Mouse (Mus musculus) gastrocnemius, postnatal 14 days (tissue): ENCODE data around the gene Zcchc24. TPM values are rescaled to one million over a fixed set of nuclear protein-coding genes. Genes with fewer than 3 reads are reported as not detected.

ENCODE experiments used
- DNase-seq: peaks from one replicate; pipeline ENCODE4 v3.0.0; 2021; ENCODE audit warnings: mixed read lengths
- intact Hi-C: fragments of 180-260 bp; cut with DNase I; formaldehyde crosslinking; loops from one replicate; pipeline ENCODE4 v1.15.1; 2025; ENCODE audit warnings: low total_unique reads
- total RNA-seq, 2 experiments: library from RNA; stranded (reverse); gene quantifications; 2 replicates each; pipeline ENCODE4 v1.2.3; 2021

Zcchc24 gene
- total RNA-seq, 2 experiments from 2014 or later: 45.2 to 45.5 TPM

DNA sequence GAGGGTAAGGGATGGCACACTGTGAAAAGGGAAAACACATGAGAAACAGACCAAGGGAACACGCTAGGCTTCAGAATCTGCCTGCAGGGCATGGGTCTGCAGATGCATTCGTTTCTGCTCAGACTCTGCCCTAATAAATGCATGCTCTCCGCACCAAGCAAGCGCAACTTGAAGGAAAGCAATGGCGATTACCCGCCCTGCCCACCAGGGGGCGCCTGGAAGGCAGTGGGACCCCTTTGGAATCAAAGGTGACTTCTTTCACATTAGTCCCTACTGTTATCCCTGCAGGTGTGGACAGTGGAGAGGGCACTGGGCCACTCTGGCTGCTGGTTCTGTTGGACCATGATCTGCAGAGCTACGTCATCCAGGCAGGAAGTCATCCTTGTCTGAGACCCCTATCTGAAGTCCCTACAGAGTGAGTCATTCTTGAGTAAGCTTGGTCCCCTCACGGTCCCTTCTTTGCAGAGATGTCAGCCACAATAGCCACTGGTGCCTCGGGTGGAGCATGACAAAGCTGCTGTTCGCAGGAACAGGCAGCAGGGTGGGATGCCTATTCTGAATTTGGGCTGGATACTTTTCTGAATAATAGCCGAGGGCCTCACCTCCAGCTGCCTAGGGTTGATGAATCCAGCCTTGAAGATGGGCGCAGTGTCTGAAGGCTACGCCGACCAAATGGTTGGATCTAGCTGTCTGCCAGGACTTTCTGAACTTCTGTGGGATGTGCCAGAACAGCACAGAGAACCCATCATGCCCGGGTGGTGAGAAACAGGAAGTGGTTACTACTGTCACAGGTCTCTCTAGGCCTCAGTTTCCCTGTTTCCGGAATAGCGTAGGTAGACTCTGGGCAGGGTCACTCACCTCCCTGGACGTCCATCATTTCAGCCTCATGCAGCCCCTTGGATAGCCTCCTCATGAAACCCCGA is 42.4 kb downstream of the Zcchc24 start:
- intact Hi-C loops: no loop called here
- peak; percentile 67 for DNase-seq

DNA sequence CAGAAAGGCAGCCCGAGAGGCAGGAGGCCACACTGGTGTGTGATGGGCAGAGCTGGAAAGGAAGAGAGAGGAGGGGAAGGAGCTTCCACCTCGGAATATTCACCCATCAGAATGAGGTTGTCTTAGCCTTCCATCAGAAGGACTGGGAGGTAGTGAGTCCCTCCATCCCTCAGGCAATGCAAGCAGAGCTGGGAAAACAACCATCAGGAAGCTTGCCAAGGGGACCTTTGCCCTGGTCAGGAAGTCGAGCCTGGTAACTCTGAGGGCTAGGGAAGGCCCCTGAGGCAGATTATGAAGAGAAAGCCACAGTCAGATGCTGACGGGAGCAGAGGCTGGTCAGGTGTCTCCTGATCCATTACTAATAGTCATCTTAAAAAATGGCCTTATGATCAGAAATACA is 43.1 kb downstream of the Zcchc24 start:
- DNase-seq: peak; percentile 14
- intact Hi-C loops: no loop called here

- intact Hi-C loops: no loop called here
These were observed 43.8 kb downstream of the Zcchc24 start for GRCm38 (mm10) chr14:25725032-25725497.

GRCm38 (mm10) chr14:25720962-25721707 is 47.7 kb downstream of the Zcchc24 start:
- DNase-seq: no peak
- intact Hi-C loops: no loop called here

More at GRCm38 (mm10) chr14:25725032-25725497, 43.8 kb downstream of the Zcchc24 start:
- peak; percentile 38 for DNase-seq

GRCm38 (mm10) chr14:25719371-25719770 is 49.5 kb downstream of the Zcchc24 start:
- no peak for DNase-seq
- intact Hi-C loops: loop anchor here (5.0 kb wide), 1 partner anchor 83 kb away; no protein-coding TSS in a partner anchor

DNA sequence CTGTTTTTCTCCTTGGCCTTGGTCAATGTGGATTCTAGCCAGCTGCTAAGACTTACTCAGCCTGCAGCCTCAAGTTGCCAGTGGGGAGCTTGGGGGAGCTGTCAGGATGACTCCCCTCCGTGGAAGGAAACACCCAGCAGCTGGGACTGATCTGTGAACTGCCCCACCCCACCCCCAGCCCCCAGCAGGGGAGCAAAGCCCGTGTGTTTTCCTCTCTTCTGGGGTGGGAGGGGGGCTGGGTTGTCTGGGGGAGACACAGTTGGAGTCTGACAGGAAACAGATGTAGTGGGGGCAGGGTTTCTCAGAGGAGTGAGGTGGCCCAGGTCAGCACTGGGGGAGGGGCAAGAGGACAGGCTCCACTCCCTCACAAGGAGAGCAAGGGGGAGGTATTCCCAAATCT is 50.4 kb downstream of the Zcchc24 start:
- DNase-seq: peak; percentile 58
- intact Hi-C loops: loop anchor here (5.0 kb wide), 1 partner anchor 84 kb away; no protein-coding TSS in a partner anchor

DNA sequence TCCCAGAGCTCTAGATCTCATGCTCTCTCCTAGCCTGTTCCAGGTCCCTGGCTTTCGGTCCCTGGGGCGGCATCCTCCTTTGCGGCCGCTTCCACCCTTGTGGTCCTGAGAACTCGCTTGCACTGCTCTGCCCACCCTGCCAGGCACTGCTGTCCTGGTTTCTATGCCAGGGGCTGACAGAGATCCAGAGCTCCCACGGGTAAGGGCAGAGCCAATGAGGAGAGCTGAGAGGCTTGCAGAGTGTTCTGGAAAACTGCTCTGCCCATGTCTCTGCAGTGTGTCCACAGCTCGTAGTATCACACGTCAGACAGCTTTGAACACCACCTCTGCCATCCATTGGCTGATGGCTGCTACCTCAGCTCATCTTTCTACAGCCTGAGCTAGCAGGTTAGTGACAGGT is 51.1 kb downstream of the Zcchc24 start:
- no peak for DNase-seq

GRCm38 (mm10) chr14:25716528-25716927 is 52.3 kb downstream of the Zcchc24 start:
- no peak for DNase-seq
- intact Hi-C loops: loop anchor here (5.0 kb wide), 1 partner anchor 86 kb away; no protein-coding TSS in a partner anchor

More for the DNA sequence above, 51.1 kb downstream of the Zcchc24 start:
- intact Hi-C loops: loop anchor here (5.0 kb wide), 1 partner anchor 85 kb away; no protein-coding TSS in a partner anchor

- intact Hi-C loops: no loop called here
- peak; percentile 30 for DNase-seq
These were observed 55.4 kb downstream of the Zcchc24 start for GRCm38 (mm10) chr14:25713443-25713842.

DNA sequence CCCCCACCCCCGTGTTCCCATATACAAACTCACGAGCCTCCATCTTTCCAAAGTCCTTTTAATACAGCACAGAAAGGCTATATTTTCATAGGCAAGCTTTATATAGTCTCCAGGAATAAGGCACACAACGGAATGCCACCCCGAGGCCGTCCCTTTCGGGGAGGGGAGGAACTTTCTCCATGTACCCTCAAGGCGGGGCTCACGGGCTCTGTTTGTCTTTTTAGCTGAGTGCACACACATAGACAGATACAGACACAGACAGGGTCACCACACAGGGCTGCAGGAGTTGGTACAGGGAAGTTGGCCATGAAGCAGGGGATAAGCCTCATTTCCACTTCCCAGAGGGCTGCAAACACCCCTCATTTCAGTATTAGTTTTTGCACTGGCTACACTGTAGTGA is 57.2 kb downstream of the Zcchc24 start:
- intact Hi-C loops: no loop called here
- peak; percentile 3 for DNase-seq

GRCm38 (mm10) chr14:25711177-25711576 is 57.7 kb downstream of the Zcchc24 start:
- DNase-seq: no peak
- intact Hi-C loops: no loop called here

GRCm38 (mm10) chr14:25710681-25711080 is 58.2 kb downstream of the Zcchc24 start:
- intact Hi-C loops: no loop called here
- no peak for DNase-seq

GRCm38 (mm10) chr14:25710073-25710472 is 58.8 kb downstream of the Zcchc24 start:
- peak; percentile 45 for DNase-seq
- intact Hi-C loops: no loop called here

DNA sequence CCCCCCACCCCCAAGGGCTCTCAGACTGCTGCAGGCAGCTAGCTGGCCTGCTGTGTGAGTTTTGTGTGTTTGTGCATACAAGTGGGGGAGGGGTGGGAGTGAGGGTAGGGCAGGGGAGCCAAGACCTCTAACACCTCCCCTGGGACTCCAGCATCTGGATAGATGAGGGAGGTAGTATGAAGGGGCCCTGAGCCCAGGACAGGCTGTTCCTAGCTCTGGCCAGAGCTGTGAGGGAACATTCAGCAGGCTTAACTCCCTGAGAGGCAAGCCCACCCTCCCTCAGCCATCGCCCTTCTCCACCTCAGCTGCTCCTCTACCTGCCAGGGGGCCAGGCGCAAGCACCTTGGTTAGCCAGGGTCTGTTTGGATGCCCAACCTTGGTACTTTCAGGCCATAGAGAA is 59.9 kb downstream of the Zcchc24 start:
- intact Hi-C loops: no loop called here
- peak; percentile 72 for DNase-seq

DNA sequence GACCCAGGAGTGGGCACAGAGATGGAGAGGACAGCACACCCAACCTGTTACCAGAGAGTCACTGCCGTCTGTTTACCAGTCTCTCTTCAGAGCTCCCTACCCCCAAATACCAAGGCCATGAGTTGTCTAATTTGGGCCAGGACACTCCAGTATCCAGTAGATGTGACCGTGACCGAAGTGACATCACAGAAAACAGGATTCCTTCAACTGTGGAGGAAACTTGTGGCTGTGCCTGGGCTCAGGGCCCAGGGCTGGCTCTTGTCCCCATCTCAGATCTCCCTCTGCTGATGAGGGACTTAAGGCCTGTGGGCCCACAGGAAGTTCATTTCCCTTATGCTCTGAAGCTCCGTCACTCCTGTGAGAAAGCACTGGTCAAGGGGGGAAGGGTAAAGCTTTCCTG is 60.4 kb downstream of the Zcchc24 start:
- DNase-seq: peak; percentile 82
- intact Hi-C loops: no loop called here

- intact Hi-C loops: no loop called here
These were observed 61.1 kb downstream of the Zcchc24 start for GRCm38 (mm10) chr14:25707691-25708181.

GRCm38 (mm10) chr14:25701986-25702385 is 66.9 kb downstream of the Zcchc24 start:
- no peak for DNase-seq
- intact Hi-C loops: no loop called here

More at GRCm38 (mm10) chr14:25707691-25708181, 61.1 kb downstream of the Zcchc24 start:
- DNase-seq: peak; percentile 53

DNA sequence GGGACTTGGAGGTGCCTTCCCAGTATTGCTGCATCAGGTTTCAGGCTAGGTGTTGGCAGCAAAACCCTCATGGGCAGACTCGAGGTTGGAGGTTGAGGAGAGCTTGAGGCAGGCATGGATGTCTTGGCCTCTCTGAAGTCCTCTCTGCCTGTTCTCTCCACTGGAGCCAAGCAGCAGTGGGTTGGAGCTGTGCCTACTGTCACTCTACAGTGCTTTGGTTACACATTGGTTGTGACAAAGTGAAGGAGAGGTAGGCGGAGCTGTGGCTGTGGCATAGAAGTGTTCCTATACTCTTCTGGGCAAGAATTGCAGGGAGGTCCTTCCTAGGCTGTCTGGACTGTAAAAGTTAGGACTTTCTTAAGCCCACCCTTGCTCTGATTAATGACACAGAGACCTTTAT is 72.5 kb downstream of the Zcchc24 start:
- intact Hi-C loops: no loop called here
- DNase-seq: no peak

DNA sequence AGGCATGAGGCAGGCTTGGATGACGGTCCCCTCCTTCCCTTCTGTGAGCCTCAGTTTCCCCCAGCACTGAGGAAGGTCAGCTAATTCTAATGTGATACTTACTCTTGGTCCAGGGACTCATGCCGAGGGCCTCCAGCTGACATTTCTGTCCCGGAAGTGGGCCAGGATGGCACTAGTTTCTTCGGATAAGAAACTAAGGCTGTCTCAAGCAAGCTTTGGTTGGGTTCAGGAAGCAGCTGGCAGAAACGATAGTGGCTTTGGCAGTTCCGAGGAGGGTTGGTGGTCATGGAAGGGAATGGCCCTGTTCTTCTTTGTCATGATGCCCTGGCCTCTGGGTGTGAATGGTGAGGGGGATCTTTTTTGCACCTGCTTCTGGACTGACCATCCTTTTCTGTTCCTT is 73.8 kb downstream of the Zcchc24 start:
- intact Hi-C loops: no loop called here
- no peak for DNase-seq

DNA sequence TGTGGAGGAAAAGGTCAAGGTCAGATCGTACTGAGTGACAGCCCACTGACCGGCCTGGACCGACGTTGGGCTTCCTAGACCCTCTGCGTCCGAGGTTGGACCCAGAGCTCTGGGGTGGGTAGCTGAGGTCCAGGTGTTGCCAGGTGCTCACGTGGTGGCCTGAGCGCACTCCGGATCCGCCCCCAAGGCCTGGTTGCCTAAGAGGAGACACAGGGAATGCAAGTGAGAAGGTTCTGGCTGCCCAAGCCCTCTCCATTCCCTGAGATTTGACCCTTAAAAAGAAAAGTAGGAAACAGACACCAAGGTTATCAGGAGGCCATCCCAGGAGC is 74.3 kb downstream of the Zcchc24 start:
- intact Hi-C loops: no loop called here
- DNase-seq: no peak
